Mouse (Mus musculus) gastrocnemius, postnatal 25 days (tissue): ENCODE measurements around the gene Gm10282. TPM values are rescaled to one million over a fixed set of nuclear protein-coding genes. Genes with fewer than 3 reads are reported as not detected.
A peak's percentile ranks its signal among the peaks of the same experiment; 100 is the strongest.

Experiments
- DNase-seq: peaks from one replicate; pipeline ENCODE4 v3.0.0; 2022
- total RNA-seq, 2 experiments: library from RNA; stranded (reverse); gene quantifications; 1 replicate in 1 of 2; 2 replicates in 1 of 2; pipeline ENCODE4 v1.2.3; 2021

Gene Gm10282
- total RNA-seq, 2 experiments from 2014 or later: 2.0 to 3.7 TPM

GRCm38 (mm10) chr8:72298928-72299327 lies 6.1 kb downstream of the Gm10282 start:
- no peak for DNase-seq

DNA sequence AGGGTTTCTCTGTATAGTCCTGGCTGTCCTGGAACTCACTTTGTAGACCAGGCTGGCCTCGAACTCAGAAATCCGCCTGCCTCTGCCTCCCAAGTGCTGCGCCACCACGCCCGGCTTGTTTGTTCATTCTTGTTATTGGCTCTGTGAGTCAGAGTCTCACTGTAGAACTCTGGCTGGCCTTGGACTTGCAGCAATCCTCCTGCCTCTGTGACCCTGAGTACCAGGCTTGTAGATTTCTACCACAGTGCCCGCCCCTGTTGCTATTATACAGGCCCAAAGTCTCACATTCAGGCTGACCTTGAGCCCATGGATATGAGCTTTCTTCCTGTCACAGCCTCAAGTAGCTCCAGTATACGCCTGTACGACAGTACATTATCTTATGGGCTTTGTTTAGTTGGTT lies 8.5 kb downstream of the Gm10282 start:
- DNase-seq: no peak

- peak; percentile 92 for DNase-seq
Measured at GRCm38 (mm10) chr8:72295679-72296078, 9.4 kb downstream of the Gm10282 start.

DNA sequence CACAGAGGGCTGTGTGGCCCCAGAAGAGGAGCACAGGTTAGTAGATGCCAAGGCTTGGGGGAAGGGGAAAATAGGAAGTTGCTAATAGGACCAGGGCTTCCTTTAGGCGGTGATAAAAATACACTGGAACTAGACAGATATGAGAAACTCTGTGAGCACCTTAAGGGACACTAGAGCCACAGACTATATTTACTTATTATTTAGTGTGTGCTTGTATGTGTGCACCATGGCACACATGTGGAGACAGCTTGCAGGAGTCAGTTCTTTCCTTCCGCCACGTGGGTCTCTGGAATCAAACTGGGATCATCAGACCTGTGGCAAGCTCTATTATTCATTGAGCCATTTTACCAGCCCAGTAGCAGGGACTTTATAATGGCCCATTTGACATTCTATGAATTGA lies 9.9 kb downstream of the Gm10282 start:
- no peak for DNase-seq

DNA sequence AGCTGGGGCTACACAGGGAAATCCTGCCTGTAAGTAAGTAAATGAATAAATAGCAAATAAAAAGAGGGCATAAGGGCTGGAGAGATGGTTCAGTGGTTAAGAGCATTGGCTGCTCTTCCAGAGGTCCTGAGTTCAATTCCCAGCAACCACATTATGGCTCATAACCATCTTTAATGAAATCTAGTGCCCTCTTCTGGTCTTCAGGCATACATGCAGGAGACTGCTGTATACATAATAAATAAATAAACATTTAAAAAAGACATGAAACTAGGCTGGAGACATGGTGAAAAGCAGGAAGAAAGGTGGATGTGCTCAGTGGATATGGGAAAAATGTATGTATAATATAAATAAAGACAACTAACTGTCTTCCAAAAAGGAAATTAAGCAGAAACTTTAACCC lies 11.8 kb downstream of the Gm10282 start:
- DNase-seq: no peak

DNA sequence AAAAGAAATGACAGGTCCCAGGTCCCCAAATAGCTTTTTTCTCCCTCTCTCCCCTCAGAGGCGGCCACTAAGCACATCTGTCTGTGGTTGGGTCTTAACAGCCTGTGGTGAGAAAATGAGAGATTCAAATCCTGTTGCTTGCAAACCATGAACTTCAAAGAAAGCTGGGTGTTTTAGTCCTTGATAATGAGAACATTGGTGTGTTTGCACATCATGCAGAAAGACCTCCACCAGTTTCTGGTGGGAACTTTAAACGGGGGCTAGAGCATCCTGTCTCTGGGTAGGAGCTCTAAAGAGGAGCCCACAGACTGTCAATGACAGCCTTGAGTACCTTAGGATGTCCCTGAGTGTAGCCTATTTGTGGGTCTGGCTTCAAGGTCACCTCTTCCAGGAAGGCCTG lies 14.0 kb downstream of the Gm10282 start:
- no peak for DNase-seq

DNA sequence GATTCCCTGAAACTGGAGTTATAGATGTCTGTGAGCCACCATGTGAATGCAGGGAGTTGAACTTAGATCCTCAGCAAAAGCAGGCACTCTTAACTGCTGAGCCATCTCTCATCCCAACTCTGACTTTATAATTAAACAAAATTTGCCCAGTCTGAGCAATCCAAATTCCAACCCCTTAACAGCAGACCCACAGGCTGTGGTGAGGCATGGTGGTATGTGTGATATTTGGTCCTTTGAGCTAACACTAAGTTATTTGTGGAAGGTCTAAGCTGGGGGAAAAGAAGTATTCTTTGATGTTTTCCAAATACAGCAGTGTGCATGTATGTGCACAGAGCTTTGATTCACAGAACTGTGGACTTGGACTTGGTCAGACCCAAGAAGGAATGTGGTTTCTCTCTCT lies 16.0 kb downstream of the Gm10282 start:
- no peak for DNase-seq

GRCm38 (mm10) chr8:72285285-72285684 lies 19.8 kb downstream of the Gm10282 start:
- no peak for DNase-seq

DNA sequence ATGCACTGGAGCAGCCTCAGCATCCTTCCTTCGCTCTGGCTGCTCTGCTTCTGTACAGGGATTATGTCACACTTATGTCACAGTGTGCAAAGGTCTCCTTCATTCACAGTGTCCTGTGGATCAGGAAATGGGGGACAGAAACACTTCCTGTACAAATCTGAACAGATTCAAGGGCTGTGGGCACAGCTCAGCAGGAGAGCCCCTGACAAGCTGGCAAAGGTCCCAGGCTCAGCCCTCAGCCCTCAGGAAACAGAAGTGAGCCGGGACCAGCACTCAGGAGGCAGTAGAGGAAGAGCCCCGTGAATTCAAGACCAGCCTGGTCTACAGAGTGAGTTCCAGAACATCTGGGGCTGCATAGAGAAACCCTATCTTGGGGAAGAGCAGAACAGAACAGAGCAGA lies 23.4 kb downstream of the Gm10282 start:
- no peak for DNase-seq

GRCm38 (mm10) chr8:72279151-72279550 lies 25.9 kb downstream of the Gm10282 start:
- peak; percentile 35 for DNase-seq

DNA sequence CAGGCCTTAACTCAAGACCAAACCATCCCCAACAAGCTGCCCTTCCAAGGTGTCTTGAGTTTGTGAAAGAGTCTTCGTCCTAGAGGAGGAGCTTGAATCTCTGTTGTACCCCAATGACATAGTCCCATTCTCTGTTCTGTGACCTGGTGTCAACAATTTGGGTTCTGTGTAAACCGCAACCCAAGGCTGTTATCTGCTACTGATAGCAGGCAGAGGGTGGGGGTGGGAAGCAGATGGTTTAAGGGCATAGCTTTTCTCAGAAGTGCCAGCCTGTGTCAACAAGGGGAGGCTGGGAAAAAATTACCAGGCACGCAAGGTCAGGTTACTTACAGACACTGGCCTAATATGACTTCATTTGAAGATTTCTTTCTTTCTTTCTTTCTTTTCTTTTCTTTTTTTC lies 27.8 kb downstream of the Gm10282 start:
- DNase-seq: no peak

GRCm38 (mm10) chr8:72273807-72274206 lies 31.3 kb downstream of the Gm10282 start:
- no peak for DNase-seq

GRCm38 (mm10) chr8:72273111-72273770 lies 31.8 kb downstream of the Gm10282 start:
- DNase-seq: no peak

DNA sequence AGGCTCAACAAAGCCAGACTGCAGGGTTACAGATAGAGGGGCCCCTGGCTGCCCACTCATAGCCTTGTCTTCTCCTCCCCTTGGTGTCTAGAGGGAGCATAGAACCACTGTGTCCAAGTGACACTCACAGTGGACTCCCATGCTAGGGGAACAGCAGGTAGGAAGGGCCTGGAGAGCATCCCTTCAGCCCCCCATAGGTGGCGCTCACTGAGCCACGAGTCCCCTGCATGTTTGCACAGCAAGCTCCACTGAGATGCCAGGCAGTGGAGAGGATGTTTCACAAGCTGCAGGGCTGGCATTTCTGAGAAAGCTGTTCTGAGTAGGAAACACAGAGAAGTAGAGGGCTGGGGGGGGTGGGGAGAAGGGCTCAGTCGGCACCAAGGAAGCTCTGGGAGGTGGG lies 32.7 kb downstream of the Gm10282 start:
- DNase-seq: peak; percentile 51

GRCm38 (mm10) chr8:72271691-72272090 lies 33.4 kb downstream of the Gm10282 start:
- no peak for DNase-seq

DNA sequence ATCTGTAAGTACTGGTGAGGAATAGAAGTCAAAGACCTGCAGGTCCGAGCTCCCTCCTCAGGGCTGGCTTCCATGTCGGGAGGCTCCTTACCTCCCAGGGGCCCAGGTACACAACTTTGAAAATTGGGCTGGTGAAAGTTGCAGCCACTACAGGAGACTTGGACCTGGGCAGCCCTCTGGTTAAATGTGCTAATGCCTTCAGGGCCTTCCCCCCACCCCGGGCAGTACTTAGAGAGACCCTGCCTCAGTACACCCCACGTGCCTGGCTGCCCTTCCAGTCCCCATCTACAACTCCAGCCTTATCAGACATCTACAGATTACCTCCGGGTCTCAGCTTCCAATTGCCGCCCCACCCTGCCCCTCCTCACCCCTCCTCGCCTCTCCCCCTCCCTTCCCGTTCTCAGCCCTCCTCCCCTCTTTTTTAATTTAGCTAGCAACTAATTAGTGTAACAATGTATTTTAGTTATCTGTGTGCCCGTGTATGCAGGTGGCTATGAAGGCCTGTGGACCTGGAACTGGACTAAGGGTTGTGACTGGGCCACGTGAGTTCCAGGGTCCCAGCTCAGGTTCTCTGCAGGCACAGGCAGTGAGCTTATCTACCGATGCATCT lies 33.9 kb downstream of the Gm10282 start:
- DNase-seq: no peak

GRCm38 (mm10) chr8:72270606-72271005 lies 34.5 kb downstream of the Gm10282 start:
- DNase-seq: no peak

DNA sequence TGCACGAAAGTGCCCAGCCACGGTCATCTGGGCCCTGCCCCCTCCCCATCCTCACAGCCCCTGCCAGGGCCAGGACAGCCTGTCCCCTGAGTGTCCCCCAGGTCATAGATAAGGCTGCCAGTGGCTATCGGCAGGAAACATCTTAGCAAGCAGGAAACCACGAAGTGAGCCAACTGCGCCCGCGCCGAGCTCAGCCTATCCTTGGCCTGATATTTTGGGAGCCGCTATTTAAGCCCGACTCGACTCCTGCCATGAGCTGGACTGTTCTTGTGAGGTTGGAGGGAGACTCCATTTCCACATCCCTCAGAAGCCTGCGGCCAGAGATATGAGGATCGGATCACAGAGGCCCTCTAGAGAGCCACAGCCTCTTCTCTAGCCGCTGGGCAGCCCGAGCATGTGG lies 36.7 kb downstream of the Gm10282 start:
- DNase-seq: peak; percentile 78

DNA sequence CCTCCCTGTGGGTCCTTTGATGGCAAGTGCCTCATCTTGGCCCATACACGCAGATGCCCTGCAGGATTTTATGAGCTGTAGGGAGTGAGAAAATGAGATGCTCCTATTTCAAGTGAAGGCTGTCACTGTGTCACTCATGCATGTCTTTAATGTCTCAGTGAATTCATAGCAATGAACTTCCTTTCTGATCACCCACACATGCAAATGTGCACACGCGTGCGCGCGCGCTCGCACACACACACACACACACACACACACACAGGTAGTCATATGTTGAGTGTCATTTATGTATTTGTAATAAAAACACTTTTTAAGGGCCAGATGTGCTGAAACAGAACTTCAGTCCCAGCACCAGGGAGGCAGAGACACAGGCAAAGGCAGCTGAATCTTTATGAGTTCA lies 38.0 kb downstream of the Gm10282 start:
- DNase-seq: no peak

- DNase-seq: no peak
Measured at GRCm38 (mm10) chr8:72266671-72267070, 38.4 kb downstream of the Gm10282 start.

DNA sequence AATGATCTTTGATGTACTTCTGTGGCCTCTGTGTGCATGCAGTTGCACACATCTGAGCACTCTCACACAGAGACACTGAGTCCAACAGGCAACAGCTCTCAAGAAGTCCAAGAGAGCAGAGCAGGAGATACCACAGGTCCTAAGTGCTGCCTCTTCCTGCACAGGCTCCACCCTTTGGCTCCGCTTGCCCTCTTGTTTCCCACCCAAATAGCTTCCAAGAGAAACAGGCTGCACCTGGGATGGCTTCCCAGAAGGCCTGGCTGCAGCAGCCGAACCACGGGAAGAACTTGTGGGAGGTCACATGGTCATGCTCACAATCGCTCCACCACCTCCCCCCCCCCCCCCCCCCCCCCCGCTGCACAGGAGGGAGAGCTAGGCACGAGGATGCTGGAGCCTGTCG lies 39.7 kb downstream of the Gm10282 start:
- peak; percentile 74 for DNase-seq

GRCm38 (mm10) chr8:72263451-72263850 lies 41.6 kb downstream of the Gm10282 start:
- DNase-seq: no peak

- DNase-seq: no peak
Measured at GRCm38 (mm10) chr8:72262756-72263155, 42.3 kb downstream of the Gm10282 start.

GRCm38 (mm10) chr8:72261872-72262271 lies 43.2 kb downstream of the Gm10282 start:
- DNase-seq: no peak
